9 mouse cellular contexts compared by ENCODE assay signal in the genomic region with DNA sequence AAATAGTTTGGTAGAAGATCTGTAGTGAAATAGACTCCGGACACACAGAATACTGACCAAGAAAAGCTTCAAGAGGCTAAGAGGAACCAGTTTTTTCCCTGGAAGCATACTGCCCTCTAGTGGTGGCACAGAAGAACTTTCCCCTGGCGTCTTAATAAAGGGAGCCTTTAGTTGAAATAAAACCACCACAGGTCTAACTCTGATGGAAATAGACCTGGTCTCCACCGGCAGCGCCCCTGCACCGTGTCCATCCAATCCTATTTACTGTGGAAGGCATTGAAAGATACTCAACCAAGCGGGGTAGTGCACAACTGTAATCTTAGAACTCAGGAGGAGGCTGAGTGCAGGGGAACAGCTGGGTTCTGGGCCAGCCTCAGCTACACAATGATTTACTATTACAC. TPM values are rescaled to one million over a fixed set of nuclear protein-coding genes. Genes with fewer than 3 reads are reported as not detected.
DNase-seq lines count a peak whose midpoint lies in the region; ATAC-seq and TF ChIP-seq lines count a peak whose summit lies in the region.
"Had no signal": no experiment of that assay in that cellular context is flagged by ENCODE, and none has a peak within 500 bp of the region (broad histone marks: within the 10 kb centered on the region; RNA-seq: fewer than 3 reads in every experiment).

No protein-coding gene starts in this region.

- TF ChIP-seq CTCF in bone marrow macrophage, adult 2 months (IDR thresholded peaks at IDR 0.05; ENCODE audit: low read depth, low read length), result peak; percentile 47

- no peak overlapping the region for H3K27ac ChIP-seq in bone marrow macrophage, adult 2 months (ENCODE audit: insufficient read depth, low read depth, low read length)
- no peak overlapping the region for H3K27ac ChIP-seq in liver, embryonic 11.5 days (ENCODE audit: low read depth, low read length)
- H3K27ac ChIP-seq in neural tube, embryonic 13.5 days (replicated peaks), result no peak overlapping the region

- no peak overlapping the region for H3K4me2 ChIP-seq in liver, embryonic 11.5 days
- no peak overlapping the region for H3K4me2 ChIP-seq in neural tube, embryonic 13.5 days

- peak; percentile 77 for ATAC-seq in erythroblast, adult 5-6 weeks (replicated peaks; ENCODE audit: low FRiP score, poor library complexity, severe bottlenecking)
- ATAC-seq in liver, embryonic 11.5 days (replicated peaks; ENCODE audit: low FRiP score), result peak; percentile 64
- ATAC-seq in neural tube, embryonic 13.5 days (ENCODE audit: low read depth), result peak; percentile 67

- no peak for TF ChIP-seq POLR2A in bone marrow macrophage, adult 2 months (IDR thresholded peaks at IDR 0.05; ENCODE audit: borderline replicate concordance, low read depth, low read length)

- peak; percentile 23 for DNase-seq in right cerebral cortex, adult 18-20 months
- no peak for DNase-seq in right cerebral cortex, postnatal 36 days (ENCODE audit: low spot score in 2 of 2)
- DNase-seq in induced T-regulatory cell, adult 2 months (ENCODE audit: low read depth), result peak; percentile 78
- no peak for DNase-seq in liver, embryonic 11.5 days (ENCODE audit: low spot score)
- peak; percentile 36 for DNase-seq in thymus, postnatal 25 days

- H3K4me3 ChIP-seq in bone marrow macrophage, adult 2 months (ENCODE audit: insufficient read depth, low read length), result no peak overlapping the region
- H3K4me3 ChIP-seq in liver, embryonic 11.5 days (ENCODE audit: low read depth, low read length), result no peak overlapping the region
- no peak overlapping the region for H3K4me3 ChIP-seq in neural tube, embryonic 13.5 days

- WGBS in liver, embryonic 11.5 days, result 16% methylated on average over 6 of the region's 6 CpGs
- 16% methylated on average over 6 of the region's 6 CpGs for WGBS in neural tube, embryonic 13.5 days

- H3K9me3 ChIP-seq in liver, embryonic 11.5 days (ENCODE audit: control insufficient read depth, low read length), result no peaks in the 10 kb centered on the region
- H3K9me3 ChIP-seq in neural tube, embryonic 13.5 days, result no peaks in the 10 kb centered on the region

- no peaks in the 10 kb centered on the region for H3K27me3 ChIP-seq in liver, embryonic 11.5 days (replicated peaks; ENCODE audit: control insufficient read depth, insufficient read depth, low read length)
- H3K27me3 ChIP-seq in neural tube, embryonic 13.5 days, result no peaks in the 10 kb centered on the region

- peaks cover 38% of the 10 kb centered on the region for H3K4me1 ChIP-seq in bone marrow macrophage, adult 2 months (ENCODE audit: control insufficient read depth, insufficient read depth, low read length)
- no peaks in the 10 kb centered on the region for H3K4me1 ChIP-seq in liver, embryonic 11.5 days (replicated peaks; ENCODE audit: control insufficient read depth, insufficient read depth, low read length)
- no peaks in the 10 kb centered on the region for H3K4me1 ChIP-seq in neural tube, embryonic 13.5 days (replicated peaks)

- no peak overlapping the region for H3K9ac ChIP-seq in liver, embryonic 11.5 days (ENCODE audit: low read depth, low read length)
- no peak overlapping the region for H3K9ac ChIP-seq in neural tube, embryonic 13.5 days

- H3K36me3 ChIP-seq in liver, embryonic 11.5 days (ENCODE audit: control insufficient read depth, insufficient read depth, low read length), result no peaks in the 10 kb centered on the region
- no peaks in the 10 kb centered on the region for H3K36me3 ChIP-seq in neural tube, embryonic 13.5 days

RNA-seq across cellular contexts. Expression of a gene that starts 19.7 kb away (rescaled TPM):
- polyA plus RNA-seq in bone marrow macrophage, adult 2 months (2012; ENCODE audit: insufficient read depth, insufficient read length, missing spikeins), result not detected in 2 replicates
- not detected in 2 replicates for total RNA-seq in erythroblast, adult 5-6 weeks (2015; ENCODE audit: low replicate concordance)
- total RNA-seq in erythroblast, adult 5-6 weeks (2017; ENCODE audit: low replicate concordance), result not detected in 2 replicates
- polyA plus RNA-seq in liver, embryonic 11.5 days (2014; fragmentation: Nextera tagmentation; extraction: Ambion mirVana), result not detected in 2 replicates
- polyA plus RNA-seq in neural tube, embryonic 13.5 days (2015; fragmentation: Nextera tagmentation; extraction: Ambion mirVana), result not detected in 2 replicates

RNA-seq across cellular contexts. Expression of a gene that starts 23.5 kb away (rescaled TPM):
- 600 and 634 TPM in 2 replicates for polyA plus RNA-seq in bone marrow macrophage, adult 2 months (2012; ENCODE audit: insufficient read depth, insufficient read length, missing spikeins)
- 153 and 181 TPM in 2 replicates for total RNA-seq in erythroblast, adult 5-6 weeks (2015; ENCODE audit: low replicate concordance)
- 93.7 and 116 TPM in 2 replicates for total RNA-seq in erythroblast, adult 5-6 weeks (2017; ENCODE audit: low replicate concordance)
- polyA plus RNA-seq in liver, embryonic 11.5 days (2014; fragmentation: Nextera tagmentation; extraction: Ambion mirVana), result 1.7 and 2.7 TPM in 2 replicates
- 0.50 and 0.58 TPM in 2 replicates for polyA plus RNA-seq in neural tube, embryonic 13.5 days (2015; fragmentation: Nextera tagmentation; extraction: Ambion mirVana)

RNA-seq across cellular contexts. Expression of a gene that starts 31.1 kb away (rescaled TPM):
- 2.4 and 2.7 TPM in 2 replicates for polyA plus RNA-seq in bone marrow macrophage, adult 2 months (2012; ENCODE audit: insufficient read depth, insufficient read length, missing spikeins)
- total RNA-seq in erythroblast, adult 5-6 weeks (2015; ENCODE audit: low replicate concordance), result 8.6 TPM in 1 of 2 replicates, not detected in the other
- total RNA-seq in erythroblast, adult 5-6 weeks (2017; ENCODE audit: low replicate concordance), result 0.56 and 4.3 TPM in 2 replicates
- 39.2 and 39.8 TPM in 2 replicates for polyA plus RNA-seq in liver, embryonic 11.5 days (2014; fragmentation: Nextera tagmentation; extraction: Ambion mirVana)
- polyA plus RNA-seq in neural tube, embryonic 13.5 days (2015; fragmentation: Nextera tagmentation; extraction: Ambion mirVana), result 2.0 and 3.0 TPM in 2 replicates
- polyA plus RNA-seq: frontal cortex, adult 2 months had no signal

RNA-seq across cellular contexts. Expression of a gene that starts 34.4 kb away (rescaled TPM):
- polyA plus RNA-seq in bone marrow macrophage, adult 2 months (2012; ENCODE audit: insufficient read depth, insufficient read length, missing spikeins), result not detected in 2 replicates
- not detected in 2 replicates for total RNA-seq in erythroblast, adult 5-6 weeks (2015; ENCODE audit: low replicate concordance)
- total RNA-seq in erythroblast, adult 5-6 weeks (2017; ENCODE audit: low replicate concordance), result not detected in 2 replicates
- not detected in 2 replicates for polyA plus RNA-seq in liver, embryonic 11.5 days (2014; fragmentation: Nextera tagmentation; extraction: Ambion mirVana)
- not detected in 2 replicates for polyA plus RNA-seq in neural tube, embryonic 13.5 days (2015; fragmentation: Nextera tagmentation; extraction: Ambion mirVana)
- polyA plus RNA-seq: frontal cortex, adult 2 months had no signal

RNA-seq across cellular contexts. Expression of a gene that starts 42.7 kb away (rescaled TPM):
- 0.24 and 0.84 TPM in 2 replicates for polyA plus RNA-seq in bone marrow macrophage, adult 2 months (2012; ENCODE audit: insufficient read depth, insufficient read length, missing spikeins)
- 0.63 TPM in 1 of 2 replicates, not detected in the other for total RNA-seq in erythroblast, adult 5-6 weeks (2015; ENCODE audit: low replicate concordance)
- 2.0 and 6.6 TPM in 2 replicates for total RNA-seq in erythroblast, adult 5-6 weeks (2017; ENCODE audit: low replicate concordance)
- 0.56 and 0.67 TPM in 2 replicates for polyA plus RNA-seq in liver, embryonic 11.5 days (2014; fragmentation: Nextera tagmentation; extraction: Ambion mirVana)
- 0.25 and 0.26 TPM in 2 replicates for polyA plus RNA-seq in neural tube, embryonic 13.5 days (2015; fragmentation: Nextera tagmentation; extraction: Ambion mirVana)
- polyA plus RNA-seq: frontal cortex, adult 2 months had no signal

Comparison
In these comparisons a context has a peak if more than half of its experiments do, and no peak if none do; other contexts are left out.
1. DNase-seq: peak in right cerebral cortex, adult 18-20 months (single experiment), induced T-regulatory cell, adult 2 months (single experiment) and thymus, postnatal 25 days (single experiment); none in right cerebral cortex, postnatal 36 days (0 of 2) and liver, embryonic 11.5 days (single experiment).
2. RNA of a gene that starts 23.5 kb away (polyA plus RNA-seq): 600 to 634 TPM in bone marrow macrophage, adult 2 months; 1.7 to 2.7 TPM in liver, embryonic 11.5 days and 0.50 to 0.58 TPM in neural tube, embryonic 13.5 days; every median in the first group is over 100 times any median in the second.
3. RNA of a gene that starts 31.1 kb away (polyA plus RNA-seq): 39.2 to 39.8 TPM in liver, embryonic 11.5 days; 2.4 to 2.7 TPM in bone marrow macrophage, adult 2 months and 2.0 to 3.0 TPM in neural tube, embryonic 13.5 days; every median in the first group is over 10 times any median in the second.
4. Peak in every context shown above with its lines, with median percentiles within 50 percentile points of each other: ATAC-seq.